Mouse (Mus musculus): ENCODE results near the gene Bag6. TPM values are rescaled to one million over a fixed set of nuclear protein-coding genes. Genes with fewer than 3 reads are reported as not detected.

The Bag6 gene
- total and polyA plus RNA-seq, 3 experiments, result 140 to 252 (median 216) TPM

GRCm38 (mm10) chr17:35100196-35100765 lies 34.7 kb upstream of the Bag6 start:
- H3K4me1 ChIP-seq (ENCODE audit: control insufficient read depth, insufficient read depth, low read length), result no peaks in the 10 kb centered on the region
- H3K36me3 ChIP-seq (ENCODE audit: control insufficient read depth, insufficient read depth, low read length), result no peaks in the 10 kb centered on the region
- no peaks in the 10 kb centered on the region for H3K27me3 ChIP-seq (ENCODE audit: control insufficient read depth, insufficient read depth, low read length)
- H3K79me2 ChIP-seq (replicated peaks; ENCODE audit: control insufficient read depth, insufficient read depth, low read length), result no peaks in the 10 kb centered on the region
- no peak overlapping the region for H3K4me3 ChIP-seq
- no peak overlapping the region for H3K27ac ChIP-seq
- WGBS, result 68% methylated on average over 10 of the region's 10 CpGs
- no peak for DNase-seq
- no peak for TF ChIP-seq EP300 (IDR thresholded peaks at IDR 0.05; ENCODE audit: insufficient read depth, low read depth, low read length)
- no peak for TF ChIP-seq CTCF (IDR thresholded peaks at IDR 0.05)
- TF ChIP-seq POLR2A (IDR thresholded peaks at IDR 0.05; ENCODE audit: insufficient read depth, low read depth, low read length), result no peak
- intact Hi-C loops (cut with DNase I), result no loop called here
- no peak overlapping the region for H3K9ac ChIP-seq (ENCODE audit: low read depth, low read length)

GRCm38 (mm10) chr17:35101161-35101560 lies 33.8 kb upstream of the Bag6 start:
- Histone ChIP-seq H3K9ac (ENCODE audit: low read depth, low read length) (no peak overlapping the region), H3K27me3 (ENCODE audit: control insufficient read depth, insufficient read depth, low read length) (no peaks in the 10 kb centered on the region), H3K4me1 (ENCODE audit: control insufficient read depth, insufficient read depth, low read length) (no peaks in the 10 kb centered on the region), H3K36me3 (ENCODE audit: control insufficient read depth, insufficient read depth, low read length) (no peaks in the 10 kb centered on the region), H3K27ac (no peak overlapping the region), H3K79me2 (replicated peaks; ENCODE audit: control insufficient read depth, insufficient read depth, low read length) (no peaks in the 10 kb centered on the region), H3K4me3 (no peak overlapping the region)
- 76% methylated on average over 11 of the region's 11 CpGs for WGBS
- TF ChIP-seq CTCF (IDR thresholded peaks at IDR 0.05) (no peak), POLR2A (IDR thresholded peaks at IDR 0.05; ENCODE audit: insufficient read depth, low read depth, low read length) (no peak)
- intact Hi-C loops (cut with DNase I), result no loop called here
- DNase-seq, result no peak

- no peak for DNase-seq
- Histone ChIP-seq H3K27me3 (ENCODE audit: control insufficient read depth, insufficient read depth, low read length) (no peaks in the 10 kb centered on the region), H3K27ac (no peak overlapping the region), H3K9ac (ENCODE audit: low read depth, low read length) (no peak overlapping the region), H3K4me3 (no peak overlapping the region), H3K79me2 (replicated peaks; ENCODE audit: control insufficient read depth, insufficient read depth, low read length) (no peaks in the 10 kb centered on the region), H3K36me3 (ENCODE audit: control insufficient read depth, insufficient read depth, low read length) (no peaks in the 10 kb centered on the region), H3K4me1 (ENCODE audit: control insufficient read depth, insufficient read depth, low read length) (no peaks in the 10 kb centered on the region)
- intact Hi-C loops (cut with DNase I), result no loop called here
- WGBS, result 59% methylated on average over 8 of the region's 8 CpGs
- no peak for TF ChIP-seq CTCF (IDR thresholded peaks at IDR 0.05)
- no peak for TF ChIP-seq POLR2A (IDR thresholded peaks at IDR 0.05; ENCODE audit: insufficient read depth, low read depth, low read length)
- TF ChIP-seq EP300 (IDR thresholded peaks at IDR 0.05; ENCODE audit: insufficient read depth, low read depth, low read length), result no peak
These were observed 32.7 kb upstream of the Bag6 start for GRCm38 (mm10) chr17:35102299-35102698.

GRCm38 (mm10) chr17:35103221-35103690 lies 31.7 kb upstream of the Bag6 start:
- intact Hi-C loops (cut with DNase I), result no loop called here
- Histone ChIP-seq H3K9ac (ENCODE audit: low read depth, low read length) (no peak overlapping the region), H3K27ac (no peak overlapping the region), H3K36me3 (ENCODE audit: control insufficient read depth, insufficient read depth, low read length) (no peaks in the 10 kb centered on the region), H3K79me2 (replicated peaks; ENCODE audit: control insufficient read depth, insufficient read depth, low read length) (no peaks in the 10 kb centered on the region), H3K4me3 (no peak overlapping the region), H3K27me3 (ENCODE audit: control insufficient read depth, insufficient read depth, low read length) (no peaks in the 10 kb centered on the region), H3K4me1 (ENCODE audit: control insufficient read depth, insufficient read depth, low read length) (no peaks in the 10 kb centered on the region)
- TF ChIP-seq EP300 (IDR thresholded peaks at IDR 0.05; ENCODE audit: insufficient read depth, low read depth, low read length), result no peak
- WGBS, result 47% methylated on average over 6 of the region's 6 CpGs
- DNase-seq, result no peak

GRCm38 (mm10) chr17:35104079-35104478 lies 30.9 kb upstream of the Bag6 start:
- no peak overlapping the region for H3K27ac ChIP-seq
- H3K79me2 ChIP-seq (replicated peaks; ENCODE audit: control insufficient read depth, insufficient read depth, low read length), result no peaks in the 10 kb centered on the region
- no peaks in the 10 kb centered on the region for H3K4me1 ChIP-seq (ENCODE audit: control insufficient read depth, insufficient read depth, low read length)
- H3K27me3 ChIP-seq (ENCODE audit: control insufficient read depth, insufficient read depth, low read length), result no peaks in the 10 kb centered on the region
- no peak overlapping the region for H3K9ac ChIP-seq (ENCODE audit: low read depth, low read length)
- TF ChIP-seq EP300 (IDR thresholded peaks at IDR 0.05; ENCODE audit: insufficient read depth, low read depth, low read length) (no peak), POLR2A (IDR thresholded peaks at IDR 0.05; ENCODE audit: insufficient read depth, low read depth, low read length) (no peak), CTCF (IDR thresholded peaks at IDR 0.05) (no peak)
- no peak for DNase-seq
- no peak overlapping the region for H3K4me3 ChIP-seq
- WGBS, result 90% methylated on average over 7 of the region's 7 CpGs
- intact Hi-C loops (cut with DNase I), result no loop called here
- no peaks in the 10 kb centered on the region for H3K36me3 ChIP-seq (ENCODE audit: control insufficient read depth, insufficient read depth, low read length)

GRCm38 (mm10) chr17:35104754-35105153 lies 30.2 kb upstream of the Bag6 start:
- WGBS, result 73% methylated on average over 6 of the region's 6 CpGs
- TF ChIP-seq EP300 (IDR thresholded peaks at IDR 0.05; ENCODE audit: insufficient read depth, low read depth, low read length), result no peak
- no peak for TF ChIP-seq POLR2A (IDR thresholded peaks at IDR 0.05; ENCODE audit: insufficient read depth, low read depth, low read length)
- TF ChIP-seq CTCF (IDR thresholded peaks at IDR 0.05), result no peak
- no peak overlapping the region for H3K9ac ChIP-seq (ENCODE audit: low read depth, low read length)
- intact Hi-C loops (cut with DNase I), result no loop called here
- no peak overlapping the region for H3K4me3 ChIP-seq
- no peaks in the 10 kb centered on the region for H3K27me3 ChIP-seq (ENCODE audit: control insufficient read depth, insufficient read depth, low read length)
- H3K4me1 ChIP-seq (ENCODE audit: control insufficient read depth, insufficient read depth, low read length), result no peaks in the 10 kb centered on the region
- H3K36me3 ChIP-seq (ENCODE audit: control insufficient read depth, insufficient read depth, low read length), result no peaks in the 10 kb centered on the region
- no peak for DNase-seq
- no peaks in the 10 kb centered on the region for H3K79me2 ChIP-seq (replicated peaks; ENCODE audit: control insufficient read depth, insufficient read depth, low read length)
- no peak overlapping the region for H3K27ac ChIP-seq
